Mouse (Mus musculus): Measurements from ENCODE around the gene Inpp1.
A peak's percentile ranks its signal among the peaks of the same experiment; 100 is the strongest.

The Inpp1 gene

DNA sequence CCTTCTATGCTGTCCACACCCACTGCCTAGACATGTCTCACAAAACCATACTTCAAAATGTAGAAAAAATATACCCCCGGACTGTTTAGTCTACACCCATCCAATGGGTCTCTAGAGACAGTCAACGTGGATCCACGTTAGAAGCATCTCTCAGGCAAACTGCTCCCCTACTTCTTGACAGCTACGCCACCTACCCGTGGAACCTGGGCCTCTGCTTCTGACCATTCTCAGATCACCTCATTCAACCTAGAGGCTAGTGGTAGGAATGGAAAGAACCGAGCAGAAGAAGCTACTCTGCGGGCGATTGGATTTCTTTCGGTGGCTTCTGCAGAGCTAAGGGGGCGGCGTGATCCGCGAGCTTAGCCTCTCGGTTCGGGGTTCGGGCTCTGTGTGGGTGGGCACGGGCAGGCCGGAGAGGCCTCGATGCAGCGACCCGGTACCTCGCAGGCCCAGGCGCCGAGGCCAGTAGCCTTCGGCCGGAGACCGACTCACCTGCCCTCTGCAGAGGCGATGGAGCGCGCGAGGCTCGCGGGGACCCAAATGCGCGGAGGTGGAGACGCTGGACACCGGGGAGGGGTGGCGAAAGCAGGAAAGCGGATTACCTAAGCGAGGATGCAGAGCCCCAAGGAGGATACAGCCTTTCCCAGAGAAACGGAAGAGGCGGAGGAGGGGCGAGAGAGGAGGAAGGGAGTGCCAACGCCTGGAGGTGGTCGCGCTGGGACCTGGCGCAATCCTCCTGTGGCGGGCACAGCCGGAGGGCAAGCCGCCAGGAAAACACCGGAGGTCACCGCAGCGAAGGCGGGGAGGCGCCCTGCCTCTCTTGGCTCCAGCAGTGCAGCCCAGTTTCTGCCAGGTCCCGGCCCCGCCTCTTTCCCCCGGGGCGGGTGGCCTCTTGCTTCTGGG lies at the start of gene Inpp1:
Gene Inpp1, minus strand, starts transcription at position 779 of the 903 bp plus-strand sequence.
- peak; percentile 86 for DNase-seq (ENCODE audit: low read depth, low spot score)

DNA sequence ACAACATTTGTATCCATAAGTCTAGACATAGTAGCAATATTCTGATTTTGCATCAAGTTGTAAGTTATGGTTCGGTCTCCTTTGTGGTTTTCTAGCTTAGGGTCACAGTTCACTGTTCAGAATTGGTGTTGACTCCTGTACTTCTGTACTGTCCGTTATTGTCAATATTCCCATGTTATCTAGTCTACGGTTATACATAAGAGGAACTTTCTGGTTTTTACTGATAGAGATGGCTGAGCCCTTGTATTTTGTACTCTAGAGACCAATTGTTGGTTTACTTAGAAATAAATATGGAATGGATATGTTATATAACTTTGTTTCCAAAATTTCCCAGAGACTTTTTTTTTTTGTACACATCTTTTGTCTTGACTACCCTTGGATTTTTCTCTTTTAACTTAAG lies 48.5 kb upstream of the Inpp1 start:
- no peak for DNase-seq (ENCODE audit: low read depth, low spot score)

DNA sequence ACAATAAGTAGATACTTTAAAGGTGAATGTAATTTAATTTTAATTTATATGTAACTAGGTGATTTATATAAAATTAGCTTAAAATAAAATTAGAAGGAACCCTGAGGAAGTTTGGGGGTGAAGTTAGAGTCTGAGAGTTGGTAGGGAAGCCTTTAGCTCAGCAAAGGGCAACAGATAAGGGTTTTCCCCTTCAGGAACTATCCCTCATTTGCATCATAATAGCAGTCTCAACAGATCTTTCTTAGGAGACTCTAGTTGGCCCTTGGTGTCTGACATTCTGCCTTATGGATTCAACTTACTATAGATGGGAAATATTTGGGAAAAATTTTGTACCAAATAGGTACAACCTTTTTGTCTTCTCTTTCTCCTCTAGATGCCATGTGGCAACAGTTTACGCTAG lies 46.7 kb upstream of the Inpp1 start:
- DNase-seq (ENCODE audit: low read depth, low spot score), result no peak

DNA sequence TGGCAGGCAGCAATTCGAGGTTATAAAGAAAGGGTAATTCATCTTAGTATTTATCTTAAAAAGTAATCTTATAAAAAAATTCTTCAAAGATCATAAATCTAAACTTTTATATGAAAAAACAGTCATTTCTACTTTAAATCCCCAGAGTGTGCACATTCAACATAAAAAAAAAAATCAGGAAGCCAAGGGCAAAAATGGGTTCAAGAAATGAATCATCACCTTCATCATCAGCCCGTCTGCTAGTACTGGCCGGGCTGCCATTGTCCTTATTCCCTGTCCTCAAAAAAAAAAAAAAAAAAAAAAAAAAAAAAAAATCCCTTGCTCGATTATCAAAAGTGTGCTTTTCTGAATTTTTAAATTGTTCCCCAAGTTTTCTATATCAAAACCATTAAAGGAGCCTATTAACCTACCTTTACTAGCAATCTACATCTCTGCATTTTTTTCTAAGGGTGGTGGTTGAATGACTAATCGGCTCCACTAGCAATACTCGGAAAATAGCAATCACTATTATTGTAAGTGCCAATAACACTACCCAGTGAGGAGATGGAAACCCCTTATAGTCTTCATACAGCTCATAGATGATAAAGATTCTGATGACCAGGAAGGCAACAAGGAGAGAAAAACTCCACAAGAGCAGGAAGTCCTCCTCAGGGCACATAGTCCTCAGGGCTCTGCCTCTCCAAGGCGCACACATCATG lies 38.6 kb upstream of the Inpp1 start:
- DNase-seq (ENCODE audit: low read depth, low spot score), result peak; percentile 16

DNA sequence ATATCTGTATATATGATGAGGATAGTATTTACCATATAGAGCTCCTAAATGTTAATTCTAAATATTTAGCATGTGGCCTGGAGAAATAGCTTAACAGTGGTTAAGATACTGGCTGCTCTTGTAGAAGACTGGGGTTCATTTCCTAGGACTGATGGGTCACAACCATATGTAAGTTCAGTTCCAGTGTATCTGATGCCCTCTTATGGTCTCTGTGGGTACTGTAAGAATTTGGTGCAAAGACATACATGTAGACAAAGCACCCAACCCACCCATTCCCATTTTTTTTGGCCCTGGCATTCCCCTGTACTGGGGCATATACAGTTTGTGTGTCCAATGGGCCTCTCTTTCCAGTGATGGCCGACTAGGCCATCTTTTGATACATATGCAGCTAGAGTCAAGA lies 36.5 kb upstream of the Inpp1 start:
- peak; percentile 79 for DNase-seq (ENCODE audit: low read depth, low spot score)

DNA sequence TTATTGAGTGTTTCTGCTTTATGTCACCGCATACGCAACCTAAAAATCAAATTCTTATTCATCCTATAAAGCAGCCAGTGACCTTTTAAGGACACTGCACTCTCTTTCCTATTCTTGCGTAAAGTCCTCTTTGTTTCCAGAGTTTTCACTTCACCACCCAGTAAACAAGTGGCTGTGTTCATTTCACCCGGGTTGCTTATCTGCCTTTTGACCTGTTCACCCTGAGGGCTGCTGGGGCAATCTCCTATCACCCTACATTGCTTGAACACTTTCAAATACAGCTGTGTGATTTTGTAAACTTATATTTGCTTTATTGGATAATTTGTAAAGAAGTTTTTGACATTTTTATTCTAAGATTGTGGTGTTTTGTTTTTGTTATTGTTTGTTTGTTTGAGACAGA lies 31.9 kb upstream of the Inpp1 start:
- DNase-seq (ENCODE audit: low read depth, low spot score), result no peak

DNA sequence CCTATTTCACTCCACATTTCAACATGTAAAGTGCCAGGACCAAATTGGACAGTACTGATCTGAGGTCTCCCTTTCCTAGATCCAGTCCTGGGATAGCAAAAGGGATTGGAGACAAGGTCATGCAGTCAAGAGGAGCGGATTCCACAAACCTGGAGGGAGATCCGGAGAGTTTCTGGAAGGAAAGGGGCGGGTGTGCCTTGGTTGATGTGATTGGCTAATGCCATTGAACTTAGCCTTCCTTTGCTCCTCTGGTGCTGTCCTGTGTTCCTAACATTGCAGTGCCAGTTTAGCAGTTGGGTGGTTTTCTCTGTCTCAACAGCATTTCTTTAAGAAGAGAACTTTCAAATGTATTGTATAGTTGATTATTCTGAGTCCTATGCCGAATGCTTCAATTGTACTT lies 29.1 kb upstream of the Inpp1 start:
- no peak for DNase-seq (ENCODE audit: low read depth, low spot score)

DNA sequence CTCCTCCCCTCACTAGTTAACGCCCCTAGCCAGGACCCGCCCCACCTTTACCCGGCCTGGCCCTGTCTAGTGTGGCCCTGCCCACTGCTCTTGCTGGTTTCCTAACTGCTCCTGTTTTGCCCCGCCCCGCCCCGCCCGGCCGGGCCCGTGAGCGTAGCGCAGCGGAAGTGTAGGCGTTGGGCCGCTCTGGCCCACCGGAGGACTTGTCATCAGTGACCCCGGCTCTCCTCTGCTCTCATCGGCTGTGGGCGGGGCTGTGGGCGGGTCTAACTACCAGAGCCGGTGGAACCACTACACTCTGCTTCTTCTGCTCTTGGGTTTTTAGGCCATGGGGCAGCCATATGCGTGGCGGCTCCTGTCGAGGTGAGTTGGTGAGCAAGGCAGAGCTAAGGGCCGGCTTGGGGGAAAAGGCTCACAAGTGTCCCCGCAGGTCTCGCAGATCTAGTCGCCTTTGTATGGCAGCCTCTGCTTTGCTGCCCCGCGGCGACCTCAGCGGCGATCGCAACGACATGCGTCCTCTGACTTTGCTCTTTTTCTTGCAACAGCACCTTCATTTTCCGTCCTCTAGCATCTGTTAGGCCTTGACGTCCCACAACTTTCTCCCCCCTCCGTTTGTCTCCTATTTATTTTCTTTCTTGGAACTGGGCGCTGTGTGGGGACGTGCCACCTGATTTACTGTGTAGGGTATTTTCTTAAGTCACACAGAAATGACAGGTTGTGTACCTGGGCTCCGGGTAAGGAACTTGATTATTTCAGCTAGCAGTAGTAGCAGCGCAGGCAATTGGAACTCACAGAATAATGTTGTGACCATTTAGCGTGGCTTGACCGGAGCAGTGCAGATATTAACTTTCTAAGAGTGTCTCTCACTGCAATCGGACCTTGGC lies 27.5 kb upstream of the Inpp1 start, which contains the start of gene Hibch:
Gene Hibch, plus strand, starts transcription at position 148 of the 884 bp plus-strand sequence.
- peak; percentile 99 for DNase-seq (ENCODE audit: low read depth, low spot score)

DNA sequence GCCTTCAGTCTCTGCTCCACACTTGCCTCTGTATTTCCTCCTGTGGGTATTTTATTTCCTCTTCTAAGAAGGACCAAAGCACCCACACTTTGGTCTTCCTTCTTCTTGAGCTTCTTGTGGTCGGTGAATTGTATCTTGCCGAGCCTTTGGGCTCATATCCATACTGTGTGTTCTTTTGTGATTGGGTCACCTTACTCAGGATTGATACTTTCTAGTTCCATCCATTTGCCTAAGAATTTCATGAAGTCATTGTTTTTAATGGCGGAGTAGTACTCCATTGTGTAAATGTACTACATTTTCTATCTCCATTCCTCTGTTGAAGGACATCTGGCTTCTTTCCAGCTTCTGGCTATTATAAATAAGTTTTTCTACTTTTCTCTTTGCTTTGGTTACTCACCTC lies 26.9 kb upstream of the Inpp1 start:
- DNase-seq (ENCODE audit: low read depth, low spot score), result no peak

DNA sequence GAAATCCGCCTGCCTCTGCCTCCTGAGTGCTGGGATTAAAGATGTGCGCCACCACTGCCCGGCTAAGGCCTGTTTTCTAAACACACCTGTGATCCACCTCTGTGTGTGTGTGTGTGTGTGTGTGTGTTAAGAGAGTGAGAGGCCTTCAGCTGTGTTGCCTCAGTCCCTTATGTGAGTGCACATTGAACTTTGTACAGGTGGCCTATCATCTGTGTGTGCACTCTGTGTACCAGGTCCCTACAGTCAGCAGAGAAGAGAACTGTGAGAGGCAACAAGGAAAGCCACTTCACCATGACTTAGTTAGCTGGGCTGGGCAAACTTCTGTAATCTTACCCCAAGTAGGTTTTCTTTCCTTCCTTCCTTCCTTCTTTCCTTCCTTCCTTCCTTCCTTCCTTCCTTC lies 21.6 kb upstream of the Inpp1 start:
- no peak for DNase-seq (ENCODE audit: low read depth, low spot score)

DNA sequence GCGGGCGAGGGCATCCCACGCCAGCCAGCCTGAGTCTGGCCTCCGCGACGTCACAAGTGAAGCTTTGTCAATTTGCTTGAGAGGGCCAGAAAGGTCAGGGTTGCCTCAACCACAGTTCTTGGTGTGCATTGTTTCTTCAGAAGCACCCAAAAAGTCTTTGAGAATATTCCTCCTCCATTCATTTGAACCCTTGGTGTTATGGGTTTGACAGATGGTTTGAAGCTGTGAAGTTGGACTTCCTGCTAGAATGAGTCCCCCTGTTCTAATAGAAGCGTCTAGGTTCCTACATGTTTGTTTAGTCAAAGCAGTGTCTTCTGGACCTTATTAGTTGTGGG lies 292 bp upstream of the Inpp1 start:
- DNase-seq (ENCODE audit: low read depth, low spot score), result no peak

DNA sequence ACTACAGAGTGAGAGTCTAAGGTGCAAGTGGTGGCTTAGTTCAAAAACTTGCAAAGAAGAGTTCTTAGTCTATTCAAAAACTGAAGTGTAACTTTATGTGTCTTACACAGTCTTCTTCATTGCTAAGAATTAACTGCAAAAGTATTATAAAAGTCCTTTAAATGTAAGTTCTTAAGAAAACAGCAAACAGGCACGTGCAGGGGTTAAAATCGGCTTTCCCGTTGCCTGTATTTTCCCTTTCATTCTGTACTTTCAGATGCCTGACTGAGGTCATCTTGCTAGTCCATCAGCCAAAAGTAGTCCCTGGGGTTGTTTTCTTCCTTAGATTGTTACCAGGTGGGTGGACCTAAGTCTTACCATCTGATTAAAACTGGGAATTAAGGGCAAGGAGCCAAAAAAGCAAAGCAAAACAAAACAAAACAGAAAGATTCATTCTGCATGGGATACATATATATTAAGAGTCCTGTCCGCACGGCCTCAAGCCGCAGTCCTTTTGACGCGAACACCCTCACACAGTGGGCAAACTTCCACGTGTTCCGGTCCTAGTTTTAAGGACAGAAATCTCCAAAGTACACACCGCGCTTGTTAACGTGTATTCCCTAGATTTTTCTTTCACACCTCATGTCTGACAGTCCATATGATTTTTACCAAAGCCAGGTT lies 1.1 kb downstream of the Inpp1 start:
- DNase-seq (ENCODE audit: low read depth, low spot score), result peak; percentile 70

DNA sequence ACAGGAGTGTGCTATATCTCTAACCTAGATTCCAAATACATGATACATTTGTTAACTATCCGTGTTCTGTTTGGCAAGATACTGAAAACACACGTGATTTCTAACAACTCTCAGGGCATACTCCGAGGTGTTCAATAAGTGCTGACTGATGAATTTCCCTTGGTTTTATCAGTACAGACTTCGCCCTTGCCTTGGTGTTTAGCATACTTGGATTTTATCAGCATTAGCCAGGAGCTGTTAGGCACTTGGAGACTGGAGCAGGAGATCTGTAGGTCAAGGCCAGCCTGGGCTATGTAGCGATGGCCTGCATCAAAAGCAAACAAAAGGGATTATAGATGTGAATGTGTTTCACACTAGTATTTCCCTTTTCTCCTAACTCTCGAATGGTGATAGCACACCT lies 9.0 kb downstream of the Inpp1 start:
- no peak for DNase-seq (ENCODE audit: low read depth, low spot score)

DNA sequence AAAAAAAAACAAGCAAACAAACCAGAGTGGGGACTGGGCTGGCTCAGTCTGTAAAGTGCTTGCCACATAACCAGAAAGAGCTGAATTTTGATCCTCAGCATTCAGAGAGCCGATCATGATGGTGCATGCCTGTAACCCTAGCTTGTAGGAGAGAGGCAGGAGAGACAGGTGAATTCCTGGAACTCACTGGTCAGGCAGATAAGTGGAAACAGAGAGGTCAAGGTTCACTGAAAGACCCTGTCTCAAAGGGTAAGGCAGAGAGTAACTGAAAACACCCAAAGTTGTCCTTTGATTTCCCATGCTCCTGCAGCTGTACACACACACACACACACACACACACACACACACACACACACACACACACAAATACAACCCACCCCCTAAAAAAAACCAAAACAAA lies 12.4 kb downstream of the Inpp1 start:
- DNase-seq (ENCODE audit: low read depth, low spot score), result no peak

DNA sequence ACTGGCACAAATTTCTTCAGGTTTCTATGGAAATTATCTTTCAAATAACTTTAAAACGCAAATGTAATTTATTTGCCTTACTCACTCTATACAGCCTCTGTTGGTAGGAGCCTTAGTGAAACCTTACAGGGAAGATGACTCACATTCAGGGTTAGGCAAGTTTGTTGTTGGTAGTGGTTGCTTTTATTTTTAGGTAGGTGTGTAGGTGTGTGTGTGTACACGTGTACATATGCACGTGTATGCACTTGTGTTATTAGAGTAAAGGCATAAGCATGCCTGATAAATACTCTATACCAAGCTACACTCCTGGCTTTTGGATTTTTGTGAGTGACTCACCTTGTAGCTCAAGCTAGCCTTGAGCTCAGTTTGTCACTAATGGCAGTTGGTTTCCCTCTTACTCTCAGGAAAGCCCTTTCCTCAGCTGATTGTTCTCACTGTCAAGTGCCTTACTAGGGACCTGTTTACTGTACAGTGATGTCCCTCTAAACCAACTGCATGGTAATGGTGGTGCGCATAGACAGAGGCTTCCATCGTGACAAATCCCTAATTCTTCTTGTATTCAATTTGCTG lies 15.0 kb downstream of the Inpp1 start:
- DNase-seq (ENCODE audit: low read depth, low spot score), result peak; percentile 12

DNA sequence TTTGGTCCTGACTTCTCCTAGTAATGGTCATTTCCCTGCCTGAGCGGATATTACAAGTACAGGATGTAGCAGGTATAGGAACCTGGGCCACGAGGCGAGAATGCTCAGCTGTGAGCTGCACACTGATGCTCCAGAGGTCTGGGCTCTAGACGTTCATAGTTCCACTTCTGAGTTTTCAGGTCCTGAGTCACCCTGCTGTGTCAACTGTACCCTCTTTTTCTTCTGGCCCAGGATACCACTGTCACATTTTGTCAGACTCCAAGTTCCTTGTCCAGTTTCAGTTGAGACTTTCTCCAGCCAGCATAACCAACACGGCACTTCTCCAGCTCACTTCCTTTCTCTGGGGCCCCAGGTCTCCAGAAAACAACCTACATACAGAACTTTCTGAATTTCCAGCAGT lies 15.8 kb downstream of the Inpp1 start:
- no peak for DNase-seq (ENCODE audit: low read depth, low spot score)

DNA sequence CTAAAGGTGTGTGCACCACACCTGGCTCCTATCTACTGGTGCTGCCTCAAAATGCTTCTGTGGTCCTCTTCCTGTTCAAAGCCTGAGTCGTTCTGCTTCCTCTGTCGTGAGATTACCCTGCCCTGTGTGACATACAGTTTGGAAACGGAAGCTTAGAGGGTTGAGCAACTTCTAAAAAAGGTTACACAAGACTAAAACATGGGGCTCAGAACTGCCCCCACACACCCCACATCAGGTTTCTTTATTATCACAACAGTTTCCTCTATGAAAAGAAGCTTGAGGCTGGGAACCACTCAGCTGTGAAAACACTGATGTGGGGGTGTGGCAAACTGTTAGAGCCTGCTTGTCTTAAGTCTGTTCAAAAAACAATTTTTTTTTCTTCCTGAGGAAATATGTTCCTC lies 17.1 kb downstream of the Inpp1 start:
- DNase-seq (ENCODE audit: low read depth, low spot score), result peak; percentile 13

DNA sequence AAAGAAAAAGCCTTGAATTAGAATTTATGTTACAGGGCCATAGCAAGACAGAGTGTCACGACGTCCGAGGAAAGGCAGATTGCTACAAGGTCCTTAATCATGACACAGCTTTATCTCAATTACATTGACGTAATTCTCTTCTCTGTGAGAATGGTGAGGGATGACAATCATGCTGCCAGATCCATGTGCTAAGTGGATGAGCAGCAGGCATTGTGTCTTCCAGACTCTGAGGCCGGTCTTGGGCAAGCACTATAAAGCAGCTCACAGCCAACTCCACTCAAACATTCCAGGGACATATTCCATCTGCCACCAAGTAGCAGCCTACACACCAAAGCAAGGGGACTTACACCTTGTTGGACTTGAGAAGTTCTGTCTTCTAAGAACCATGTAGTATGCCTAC lies 17.7 kb downstream of the Inpp1 start:
- peak; percentile 32 for DNase-seq (ENCODE audit: low read depth, low spot score)

DNA sequence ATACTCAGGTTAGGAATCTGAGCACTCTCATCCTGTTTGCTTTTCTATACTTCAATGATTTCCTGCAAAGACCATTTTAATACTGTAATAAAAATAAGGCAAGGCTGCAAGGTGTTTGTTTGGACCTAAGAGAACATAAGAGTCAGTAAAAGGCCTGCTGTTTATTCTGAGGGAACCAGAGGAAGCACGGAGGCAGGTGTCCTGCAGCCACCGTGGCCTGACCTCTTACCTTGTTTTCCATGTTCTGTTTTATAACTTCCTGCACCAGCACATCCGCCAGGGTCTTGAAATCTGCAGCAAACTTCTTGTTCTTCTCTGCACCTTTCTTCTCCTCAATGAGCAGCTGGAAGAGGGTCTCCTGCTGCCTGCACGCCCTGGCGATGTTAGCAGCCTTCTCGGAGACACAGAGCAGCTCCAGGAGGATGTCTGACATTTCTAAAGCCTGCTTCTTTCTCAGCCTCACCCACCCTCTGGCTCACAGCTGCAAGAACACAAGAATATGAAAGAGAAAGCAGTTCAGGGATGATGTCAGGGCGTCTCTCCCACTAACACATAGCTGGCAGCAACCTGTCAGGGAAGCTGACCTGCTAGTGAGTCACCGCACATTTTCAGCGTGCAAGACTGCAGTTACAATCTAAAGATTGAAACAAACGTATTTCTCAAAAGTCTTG lies 18.3 kb downstream of the Inpp1 start:
- peak; percentile 84 for DNase-seq (ENCODE audit: low read depth, low spot score)

DNA sequence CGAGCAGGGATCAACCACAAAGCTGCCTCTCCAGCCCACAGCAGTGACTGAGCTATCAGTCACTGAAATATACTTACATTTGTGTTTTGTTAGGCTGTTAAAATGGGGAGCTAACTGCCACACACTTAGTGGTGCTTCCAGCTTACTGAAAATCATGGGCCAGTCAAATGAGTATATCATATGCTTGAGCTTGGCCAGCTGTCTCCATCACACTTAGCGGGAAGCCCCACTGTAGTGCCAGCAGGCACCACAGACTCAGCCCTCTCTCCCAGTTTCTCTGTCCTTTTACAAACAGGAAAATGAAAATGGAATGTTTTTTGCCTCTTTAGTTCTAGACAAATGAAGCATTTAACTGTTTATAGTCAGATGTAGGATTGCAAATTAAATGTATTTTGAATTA lies 21.6 kb downstream of the Inpp1 start:
- no peak for DNase-seq (ENCODE audit: low read depth, low spot score)

DNA sequence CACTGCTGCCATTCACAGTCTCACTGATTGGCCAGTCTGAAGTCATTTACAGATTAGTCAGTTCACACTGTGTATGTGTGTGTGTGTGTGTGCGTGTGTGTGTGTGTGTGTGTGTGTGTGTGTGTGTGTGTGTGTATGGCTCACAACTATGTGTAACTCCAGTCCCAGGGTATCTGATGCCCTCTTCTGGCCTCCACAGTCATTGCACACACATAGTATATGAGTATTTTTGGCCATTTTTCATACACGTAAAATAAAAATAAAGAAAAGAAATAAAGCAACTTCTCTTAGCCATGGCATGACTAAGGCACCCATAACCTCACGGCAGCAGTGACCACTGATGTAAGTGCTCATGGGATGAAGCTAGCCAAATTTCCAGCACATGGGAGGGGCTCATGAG lies 23.8 kb downstream of the Inpp1 start:
- DNase-seq (ENCODE audit: low read depth, low spot score), result no peak
